Mouse (Mus musculus) MN1 (cell line): ENCODE measurements at regions not wholly inside any gene's neighbourhood (a gene's known extent, or its start where the extent isn't known, plus 50 kb on each side); places are given as distances from the start of the nearest gene placed in this dataset.

Source experiments
- DNase-seq: peaks from one replicate; pipeline ENCODE4 v3.0.0-alpha.2; 2016; ENCODE audit warnings: low spot score

DNA sequence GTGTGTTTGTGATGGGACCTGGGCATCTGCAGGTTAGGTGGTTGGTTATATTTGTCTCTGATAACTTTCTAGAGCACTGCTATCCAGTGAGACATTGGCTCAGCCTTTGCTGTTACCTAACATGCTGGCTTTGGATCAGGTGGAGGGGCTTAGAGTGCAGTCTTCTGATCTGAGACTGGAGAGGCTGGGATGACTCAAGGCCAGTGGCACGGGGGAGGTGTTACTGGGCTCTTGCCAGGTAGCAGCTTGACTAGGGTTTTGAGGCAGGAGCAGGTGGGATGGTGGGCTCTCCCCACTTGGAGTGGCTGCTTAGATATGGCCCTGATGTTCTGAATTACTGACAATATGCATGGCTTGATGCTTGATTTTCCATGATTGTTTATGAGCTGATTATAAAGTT lies 236.0 kb downstream of the Zfp704 start:
- no peak for DNase-seq

DNA sequence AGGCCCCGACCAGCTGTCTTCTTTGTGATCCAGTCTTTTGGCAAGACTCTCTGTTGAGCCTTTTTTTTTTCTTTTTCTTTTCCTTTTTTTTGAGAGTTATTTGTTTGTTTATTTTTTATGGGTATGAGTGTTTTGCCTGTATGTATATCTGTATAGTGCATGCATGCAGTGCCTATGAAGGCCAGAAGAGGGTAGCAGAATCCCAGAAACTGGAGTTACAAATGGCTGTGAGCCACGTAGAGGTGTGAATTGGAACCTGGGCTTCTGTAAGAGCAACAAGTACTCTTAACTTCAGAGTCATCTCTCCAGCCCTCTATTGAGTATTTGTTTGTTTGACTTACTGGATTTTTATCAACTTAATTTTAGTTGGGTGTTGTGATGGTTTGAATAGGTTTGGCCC lies 239.8 kb downstream of the Zfp704 start:
- no peak for DNase-seq

- DNase-seq: no peak
Observed at GRCm38 (mm10) chr3:9365791-9366190, 244.1 kb downstream of the Zfp704 start.

DNA sequence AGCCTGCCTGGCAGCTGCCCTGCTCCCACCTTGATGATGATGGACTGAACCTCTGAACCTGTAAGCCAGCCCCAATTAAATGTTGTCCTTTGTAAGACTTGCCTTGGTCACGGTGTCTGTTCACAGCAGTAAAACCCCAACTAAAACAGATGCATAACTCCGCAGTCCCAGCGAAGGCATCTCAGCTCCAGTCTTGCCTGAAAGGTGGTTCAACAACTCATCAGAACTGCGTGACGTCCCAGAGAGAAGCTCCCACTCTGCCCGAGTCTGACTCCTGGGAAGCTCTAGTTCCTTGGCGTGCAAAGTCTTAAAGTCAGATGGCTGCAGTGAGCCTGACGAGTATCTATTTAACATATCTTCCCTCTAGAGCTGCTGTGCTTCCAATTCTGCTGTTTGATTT lies 250.7 kb downstream of the Zfp704 start:
- no peak for DNase-seq

- no peak for DNase-seq
Observed at GRCm38 (mm10) chr3:9358111-9358510, 251.8 kb downstream of the Zfp704 start.

GRCm38 (mm10) chr3:9357639-9358038 lies 252.2 kb downstream of the Zfp704 start:
- no peak for DNase-seq

DNA sequence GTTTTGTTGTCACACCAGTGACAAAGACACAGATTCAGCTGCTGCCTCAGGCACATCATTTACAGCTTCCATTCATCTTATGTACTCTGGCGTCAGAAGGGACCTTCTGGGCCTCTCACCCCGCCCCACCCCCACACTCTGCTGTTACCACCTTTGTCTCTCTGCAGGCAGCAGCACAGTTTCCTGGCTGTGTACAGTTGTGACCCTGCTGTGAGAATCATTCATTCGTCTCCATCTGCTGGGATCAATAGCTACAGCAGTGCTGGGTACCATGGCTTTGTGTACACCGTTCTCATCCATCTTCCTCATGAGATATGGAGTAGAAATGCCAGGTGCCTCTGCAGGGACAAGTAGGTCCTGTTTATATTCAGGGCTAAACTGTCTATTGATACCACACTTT lies 254.0 kb downstream of the Zfp704 start:
- no peak for DNase-seq

DNA sequence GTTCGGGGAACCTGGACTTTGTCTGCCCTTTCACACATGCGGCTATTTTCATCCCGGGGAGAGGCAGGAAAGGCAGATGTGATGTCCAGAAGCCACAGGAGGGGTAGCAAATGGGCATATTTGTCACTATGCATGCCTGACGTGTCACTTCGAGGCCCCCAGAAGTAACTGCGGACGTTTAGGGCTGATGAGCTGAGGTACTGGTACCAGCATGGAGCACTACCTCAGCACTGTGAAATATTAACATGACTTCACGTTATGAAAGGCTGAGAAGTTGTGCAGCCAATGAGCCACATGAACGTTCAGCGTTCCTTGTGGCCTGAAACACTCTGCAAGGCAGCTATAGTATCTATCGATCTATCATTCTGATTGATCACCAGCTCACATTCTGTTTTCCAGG lies 255.1 kb downstream of the Zfp704 start:
- DNase-seq: no peak

GRCm38 (mm10) chr3:9352251-9352650 lies 257.6 kb downstream of the Zfp704 start:
- no peak for DNase-seq

- no peak for DNase-seq
Observed at GRCm38 (mm10) chr3:9349822-9350221, 260.1 kb downstream of the Zfp704 start.

DNA sequence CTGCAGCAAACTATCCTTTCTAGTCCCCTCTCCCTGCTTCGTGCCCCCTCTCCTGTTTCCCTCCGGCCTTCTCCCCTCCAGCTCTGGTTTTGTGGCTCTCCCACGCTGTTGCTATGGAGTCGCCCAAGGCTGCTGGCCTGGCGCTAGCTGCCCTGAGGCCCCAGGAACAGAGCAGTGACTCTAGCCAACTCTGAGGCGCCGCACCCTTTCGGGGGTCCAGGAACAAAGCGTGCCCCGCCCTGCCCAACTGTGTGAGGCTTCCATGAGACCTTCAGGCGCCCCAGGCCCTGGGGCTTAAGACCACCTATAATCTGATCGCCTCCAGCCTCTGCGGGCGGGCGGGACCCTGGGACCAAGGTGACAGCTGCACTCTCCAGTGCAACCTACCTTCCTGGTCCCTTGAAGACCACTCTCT lies 262.4 kb downstream of the Zfp704 start:
- peak; percentile 63 for DNase-seq

DNA sequence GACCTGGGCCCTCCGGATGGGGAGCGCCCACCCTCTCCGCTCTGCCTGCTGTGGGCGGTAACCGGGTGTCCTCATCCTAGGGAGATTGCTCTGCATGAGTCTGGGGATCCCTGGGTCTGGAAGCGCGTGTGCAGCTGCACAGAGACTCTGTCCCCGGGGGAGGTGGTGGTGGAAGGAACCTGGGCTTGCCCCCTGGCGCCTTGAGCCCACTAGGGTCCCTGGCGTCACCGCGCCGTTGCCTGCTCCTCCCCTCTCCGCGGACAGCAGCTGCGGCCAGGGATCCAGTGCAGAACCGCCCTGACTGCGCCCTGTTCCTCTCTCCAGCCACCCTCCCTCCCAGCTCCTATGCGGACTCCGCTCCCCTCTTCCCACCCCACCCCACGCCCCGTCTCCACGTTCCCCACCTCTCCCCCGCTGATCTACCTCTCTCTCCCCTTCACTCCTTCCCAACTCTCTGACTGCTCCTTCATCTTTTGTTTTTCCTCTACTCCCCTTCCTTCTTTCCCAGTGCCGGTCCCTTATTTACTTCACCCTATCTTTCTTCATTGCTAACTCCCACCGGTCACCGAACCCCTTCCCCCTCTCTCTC lies 262.9 kb downstream of the Zfp704 start:
- peak; percentile 55 for DNase-seq

DNA sequence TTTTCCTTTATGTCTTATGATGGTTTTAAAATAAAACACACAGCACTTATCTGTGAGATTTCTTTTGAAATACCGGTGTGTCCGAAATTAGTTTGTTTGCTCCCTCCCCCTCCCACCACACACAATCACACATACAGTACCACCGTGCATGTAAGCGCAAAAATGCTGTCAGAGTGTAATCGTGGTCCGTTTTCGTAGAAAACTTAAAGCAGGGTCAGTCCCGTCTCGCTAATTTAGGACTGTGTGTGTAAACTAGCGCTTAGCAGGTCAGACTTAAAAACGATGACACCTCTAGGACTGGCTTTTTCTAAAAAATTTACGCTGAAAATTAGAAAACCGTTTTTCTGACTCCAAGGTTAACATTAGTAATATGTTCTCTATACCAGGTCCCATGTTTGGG lies 263.5 kb downstream of the Zfp704 start:
- DNase-seq: no peak

DNA sequence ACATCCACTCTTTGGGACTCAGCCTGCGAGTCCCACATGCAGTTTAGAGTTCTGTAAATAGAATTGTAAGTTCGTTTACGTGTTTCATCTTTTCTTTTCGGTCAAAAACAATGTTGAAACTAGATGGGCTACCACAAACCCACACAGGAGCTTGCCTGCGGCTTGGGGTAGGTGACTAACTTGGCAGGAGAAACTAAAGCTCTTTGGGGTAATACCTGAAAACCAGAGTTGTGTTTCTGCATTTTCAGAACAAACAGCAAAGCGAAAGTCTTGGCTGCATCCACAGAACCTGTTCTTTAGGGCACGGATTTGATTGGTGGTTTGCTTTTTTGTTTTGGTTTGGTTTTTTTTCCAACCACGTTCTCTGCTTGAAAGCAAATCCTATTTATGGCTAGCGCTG lies 264.0 kb downstream of the Zfp704 start:
- no peak for DNase-seq

GRCm38 (mm10) chr3:9343586-9343985 lies 266.3 kb downstream of the Zfp704 start:
- DNase-seq: peak; percentile 49

DNA sequence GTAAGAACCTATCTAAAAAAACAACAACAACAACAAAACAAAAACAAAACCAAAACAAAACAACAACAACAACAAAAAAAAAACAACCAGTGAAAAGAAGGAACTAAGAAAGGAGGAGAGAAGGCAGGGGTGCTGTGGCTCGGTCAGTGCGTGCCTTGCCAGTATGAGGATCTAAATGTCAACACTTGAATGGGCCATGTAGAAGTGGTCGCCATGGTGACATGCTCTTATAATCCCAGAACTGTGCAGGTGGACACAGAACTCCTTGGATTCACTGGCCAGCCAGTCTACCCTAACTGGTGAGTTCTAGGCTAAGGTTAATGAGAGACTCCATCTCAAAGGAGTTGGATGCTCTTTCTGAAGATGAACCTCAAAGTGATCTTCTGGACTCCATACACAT lies 267.7 kb downstream of the Zfp704 start:
- DNase-seq: no peak

DNA sequence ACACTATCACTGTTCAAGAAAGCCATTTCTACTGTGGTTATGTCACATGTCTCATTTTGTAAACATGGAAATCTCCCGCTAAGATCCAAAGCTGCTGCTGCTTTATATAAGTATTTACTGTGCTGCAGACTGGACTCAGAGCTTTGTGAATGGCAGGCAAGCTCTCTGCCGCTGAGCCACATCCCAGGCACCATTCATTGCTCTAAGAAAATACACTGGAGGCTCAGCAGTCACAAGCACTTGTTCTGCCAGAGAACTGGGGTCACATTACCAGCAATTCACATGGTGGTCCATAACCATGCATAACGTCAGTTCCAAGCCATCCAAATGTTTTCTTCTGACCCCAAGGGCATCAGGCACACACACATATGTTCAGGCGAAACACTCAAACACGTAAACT lies 268.2 kb downstream of the Zfp704 start:
- DNase-seq: no peak

DNA sequence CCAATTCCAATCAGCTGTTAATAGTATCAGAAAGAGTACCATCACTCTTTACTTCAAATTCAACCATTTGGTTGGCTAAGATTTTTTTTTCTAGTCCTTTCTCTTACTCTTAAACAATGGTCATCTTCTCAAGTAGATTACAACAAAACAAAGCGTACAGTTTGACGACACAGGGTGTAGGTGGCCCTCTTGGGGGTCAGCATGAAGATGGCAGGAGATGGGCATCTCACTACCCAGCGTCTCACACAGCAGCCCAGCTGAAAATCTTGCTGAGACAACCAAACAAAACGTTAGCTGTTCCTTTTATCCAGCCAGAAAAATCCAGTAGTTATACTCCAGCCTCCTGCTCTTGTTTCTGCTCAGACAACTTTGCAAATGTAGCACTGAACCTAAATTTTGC lies 268.6 kb downstream of the Zfp704 start:
- no peak for DNase-seq

GRCm38 (mm10) chr3:9340788-9341187 lies 269.1 kb downstream of the Zfp704 start:
- DNase-seq: peak; percentile 58

GRCm38 (mm10) chr3:9340344-9340743 lies 269.5 kb downstream of the Zfp704 start:
- peak; percentile 30 for DNase-seq

- DNase-seq: no peak
Observed at GRCm38 (mm10) chr3:9339669-9340068, 270.2 kb downstream of the Zfp704 start.

- no peak for DNase-seq
Observed at GRCm38 (mm10) chr3:9335580-9335979, 274.3 kb downstream of the Zfp704 start.
